Mouse (Mus musculus) heart, adult 11 months (tissue): ENCODE data around the gene Marf1.
"Not testable (repeated sequence)": the region's sequence is repeated elsewhere in the genome, so short reads cannot be mapped to it uniquely, and the experiment has no call there.

Experiments
- DNase-seq: peaks from one replicate; pipeline ENCODE4 v3.0.0; 2022

The Marf1 gene

DNA sequence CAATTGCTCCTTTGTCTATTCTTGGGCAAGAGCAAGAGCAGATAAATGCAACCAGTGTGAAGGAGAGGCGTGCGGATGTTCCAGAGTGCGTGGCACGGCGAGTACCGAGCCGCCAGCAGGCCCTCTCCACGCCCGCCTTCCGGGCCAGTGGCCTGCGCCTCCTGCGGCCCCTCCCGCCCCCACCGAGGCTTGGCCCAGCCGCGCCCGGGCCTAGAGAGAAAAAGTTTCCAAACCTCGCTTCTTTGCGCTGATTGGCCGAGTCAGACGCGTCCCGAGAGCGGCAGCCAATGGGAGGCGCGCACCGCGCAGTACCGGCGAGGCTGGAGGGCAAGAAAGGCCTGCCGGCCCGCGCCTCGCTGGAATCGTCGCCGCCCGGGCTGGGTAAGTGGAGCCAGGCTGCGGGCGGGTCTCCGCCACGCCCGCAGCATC lies at the start of gene Marf1, which contains the start of gene Nde1:
Gene Marf1 (minus strand): TSS at position 364 of the 429 bp plus-strand sequence.
Gene Nde1 (plus strand): TSS at position 288 of the 429 bp plus-strand sequence.
- DNase-seq, result peak; percentile 100

DNA sequence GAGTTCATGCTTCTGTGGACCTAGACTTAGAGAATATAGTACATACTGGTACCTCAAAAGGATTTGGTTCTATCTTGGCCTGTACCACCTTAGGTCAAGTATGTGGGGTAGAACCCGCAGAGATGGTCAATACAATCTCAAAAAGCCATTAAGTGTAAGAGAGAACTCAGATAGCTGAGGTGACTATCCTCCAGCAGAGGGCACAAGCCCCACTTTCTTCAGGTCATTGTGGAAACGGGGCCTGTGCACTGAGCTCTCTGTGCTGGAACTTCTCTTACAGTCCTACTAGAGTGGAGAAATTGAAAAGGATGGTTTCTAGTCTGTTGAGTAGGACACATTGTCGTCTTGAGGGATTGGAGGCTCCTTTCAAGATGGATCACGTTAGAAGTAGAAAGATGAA lies 35.6 kb upstream of the Marf1 start:
- no peak for DNase-seq

DNA sequence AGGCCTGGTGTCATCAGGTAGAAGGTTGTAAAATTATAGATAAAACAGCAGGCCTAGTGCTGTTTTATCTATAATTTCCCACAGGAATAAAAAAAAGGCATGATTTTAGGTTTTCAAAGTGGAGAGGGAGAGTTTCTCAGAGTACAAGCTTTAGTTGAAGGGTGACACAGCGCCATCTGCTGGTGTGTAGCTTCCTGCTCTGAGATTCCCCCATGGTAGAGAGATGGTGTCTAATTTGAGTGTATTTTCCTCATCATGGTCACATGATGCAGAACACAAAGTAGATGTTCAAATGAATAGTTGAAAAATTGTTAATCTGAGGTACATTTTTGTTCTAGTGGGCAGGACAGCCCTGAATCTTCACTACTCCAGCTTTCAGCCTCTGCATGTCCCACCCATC lies 32.3 kb upstream of the Marf1 start:
- DNase-seq, result peak; percentile 92

DNA sequence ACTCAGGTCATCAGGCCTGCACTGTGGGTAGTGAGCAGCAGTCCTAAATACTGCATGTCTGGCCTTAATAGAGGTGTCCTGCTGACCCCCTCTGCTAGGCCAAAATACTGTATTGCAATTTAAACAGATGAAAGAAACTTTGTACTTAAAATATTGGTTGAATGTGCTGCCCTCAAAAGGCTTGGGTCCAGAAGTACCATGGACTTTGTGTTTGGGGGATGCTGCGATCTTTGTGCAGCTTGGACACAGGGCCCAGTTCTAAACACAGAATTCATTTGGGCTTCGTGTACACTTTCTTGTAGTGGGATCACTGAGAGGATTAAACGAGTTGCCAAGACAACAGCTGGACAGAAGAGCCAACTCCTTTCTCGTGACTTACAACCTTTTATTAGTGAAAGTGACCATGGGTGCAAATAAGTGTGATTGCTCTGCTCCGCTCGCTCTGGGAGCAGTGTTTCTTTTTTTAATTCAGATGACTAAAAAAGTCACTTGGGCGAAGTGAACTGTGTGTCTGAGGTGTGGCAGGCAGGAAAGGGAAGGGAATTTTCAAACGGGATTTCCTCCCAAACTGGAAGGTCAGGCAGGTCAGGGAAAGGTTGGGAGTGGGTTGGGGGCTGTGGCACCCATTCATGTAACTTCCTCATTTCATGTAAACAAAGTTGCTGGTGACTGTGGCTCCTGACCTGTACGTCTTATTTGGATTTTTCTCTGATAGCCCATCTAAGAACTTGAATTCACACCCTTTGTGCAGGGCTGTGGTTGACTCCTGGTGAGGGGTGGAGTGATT lies 31.2 kb upstream of the Marf1 start:
- DNase-seq, result peak; percentile 92

DNA sequence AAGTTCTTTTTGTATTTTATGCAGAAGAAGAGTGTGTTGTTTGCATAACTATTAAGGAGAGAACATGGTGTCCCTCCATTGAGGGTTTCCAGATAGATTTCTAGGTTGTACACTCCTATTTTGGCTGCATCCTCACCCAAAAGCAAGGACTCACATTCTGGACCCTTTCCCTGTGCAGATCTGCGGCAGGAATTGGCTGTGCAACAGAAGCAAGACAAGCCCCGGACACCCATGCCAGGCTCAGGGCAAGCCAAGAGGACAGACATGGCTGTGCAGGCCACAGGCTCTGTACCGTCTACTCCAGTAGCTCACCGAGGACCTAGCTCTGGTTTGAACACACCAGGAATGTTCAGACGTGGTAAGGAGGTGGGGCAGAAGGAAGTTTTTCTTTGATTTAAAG lies 22.4 kb upstream of the Marf1 start:
- DNase-seq, result no peak

DNA sequence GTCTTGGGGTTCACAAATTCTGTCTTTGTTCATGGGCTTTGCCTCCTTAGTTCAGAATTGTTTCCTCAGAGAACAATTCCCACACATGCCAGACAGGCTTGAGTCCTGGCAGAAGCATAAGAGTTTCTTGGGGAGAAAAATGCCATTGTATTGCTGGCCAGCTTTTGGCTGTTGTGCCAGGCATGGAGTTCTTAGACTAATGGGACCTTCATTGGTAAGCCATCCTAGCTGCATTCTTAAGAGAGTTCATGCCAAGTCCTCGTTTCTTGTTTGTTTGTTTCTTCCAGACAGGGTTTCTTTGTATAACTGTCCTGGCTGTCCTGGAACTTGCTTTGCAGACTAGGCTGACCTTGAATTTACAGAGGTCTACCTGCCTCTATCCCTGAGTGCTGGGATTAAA lies 20.7 kb upstream of the Marf1 start:
- no peak for DNase-seq

DNA sequence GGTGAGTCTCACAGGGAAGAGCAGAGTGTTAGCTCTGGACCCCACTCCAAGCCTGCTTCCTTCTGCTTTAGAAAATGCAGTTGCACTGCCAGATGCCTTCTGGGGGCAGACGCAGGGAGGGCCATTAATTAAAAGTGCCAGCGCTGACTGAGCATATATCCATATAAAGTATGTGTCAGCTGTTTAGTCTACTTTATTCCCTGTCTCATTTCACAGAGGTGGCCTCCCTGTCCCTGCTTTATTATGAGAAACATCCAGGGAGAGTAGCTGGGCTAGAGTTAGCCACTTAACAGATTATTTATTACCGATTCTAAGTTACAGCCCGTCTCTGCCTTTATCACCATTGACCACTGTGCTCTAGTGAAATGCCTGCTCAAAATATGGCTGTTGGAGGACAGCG lies 19.2 kb upstream of the Marf1 start:
- DNase-seq, result no peak

DNA sequence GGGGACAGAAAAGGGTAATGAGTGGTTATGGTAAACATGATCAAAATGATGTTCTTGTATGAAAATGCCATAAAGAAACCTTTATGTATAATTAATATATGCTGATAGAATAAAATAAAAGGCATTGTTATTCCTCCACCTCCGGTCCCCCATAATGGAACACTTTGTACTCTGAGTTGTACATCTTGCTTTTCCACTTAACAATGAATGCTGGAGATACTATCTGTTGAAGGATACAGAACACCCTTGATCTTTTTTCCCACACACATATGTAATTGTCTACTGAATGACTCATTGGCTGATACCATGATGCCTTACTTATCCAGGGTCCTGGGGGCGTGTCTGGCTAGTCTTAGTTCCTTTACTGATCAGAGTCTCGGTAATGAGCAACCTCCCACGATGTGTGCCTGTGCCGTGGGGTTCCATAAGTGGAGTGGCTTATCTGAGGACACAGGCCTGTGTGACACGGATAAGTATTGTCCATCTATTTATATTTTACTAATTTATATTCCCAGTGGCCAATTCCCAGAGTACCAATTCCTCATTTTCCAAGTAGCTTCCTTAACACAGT lies 17.1 kb upstream of the Marf1 start:
- DNase-seq, result no peak

DNA sequence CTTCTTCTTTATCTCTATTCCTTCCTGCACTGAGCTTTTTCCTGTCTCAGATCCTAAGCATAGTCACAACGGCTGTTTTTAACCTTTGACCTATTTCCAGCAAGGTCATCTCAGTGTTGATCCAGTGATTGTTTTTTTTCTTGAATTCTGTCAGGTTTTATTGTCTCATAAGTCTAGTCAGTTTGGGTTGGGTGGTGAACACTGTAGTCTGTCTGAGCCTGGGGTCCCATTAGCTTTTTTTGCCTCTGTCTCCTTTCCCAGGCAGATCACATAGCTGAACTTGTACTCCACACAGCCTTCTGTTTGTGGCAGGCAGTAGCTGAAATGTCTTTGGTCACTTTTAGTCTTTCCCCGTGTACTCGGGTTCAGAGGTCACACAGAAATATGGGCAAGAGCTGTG lies 14.9 kb upstream of the Marf1 start:
- no peak for DNase-seq

DNA sequence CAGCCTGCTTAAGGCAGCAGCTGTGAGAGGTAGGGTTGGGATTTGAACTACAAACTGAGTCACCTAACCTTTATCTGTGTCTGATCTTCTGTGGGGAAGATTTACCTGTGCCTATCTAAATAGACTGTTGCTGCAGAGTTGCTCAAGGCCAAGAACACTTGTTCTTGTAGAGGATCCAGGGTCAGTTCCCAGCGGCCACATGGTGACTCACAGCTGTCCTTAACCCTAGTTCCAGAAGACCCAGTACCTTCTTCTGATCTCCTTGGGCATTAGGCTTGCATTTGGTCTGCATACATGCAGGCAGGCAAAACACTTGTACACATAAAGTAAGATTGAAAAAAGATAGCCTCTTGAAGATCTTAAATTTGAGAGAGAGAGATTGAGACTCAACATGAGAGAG lies 6.6 kb upstream of the Marf1 start:
- no peak for DNase-seq

DNA sequence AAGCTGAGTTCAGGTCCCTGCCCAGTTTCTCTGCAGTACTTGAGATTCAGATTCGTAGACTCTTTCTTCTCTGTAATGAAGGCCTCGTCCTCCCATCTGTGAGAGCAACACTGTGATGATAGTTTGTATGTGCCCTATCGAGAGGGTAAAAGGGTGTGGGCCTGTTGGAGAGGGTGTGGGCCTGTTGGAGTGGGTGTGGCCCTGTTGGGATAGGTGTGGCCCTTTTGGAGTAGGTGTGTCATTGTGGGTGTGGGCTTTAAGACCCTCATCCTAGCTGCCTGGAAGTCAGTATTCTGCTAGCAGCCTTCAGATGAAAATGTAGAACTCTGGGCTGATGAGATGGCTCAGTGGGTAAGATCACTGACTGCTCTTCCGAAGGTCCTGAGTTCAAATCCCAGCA lies 3.3 kb upstream of the Marf1 start:
- peak; percentile 89 for DNase-seq

DNA sequence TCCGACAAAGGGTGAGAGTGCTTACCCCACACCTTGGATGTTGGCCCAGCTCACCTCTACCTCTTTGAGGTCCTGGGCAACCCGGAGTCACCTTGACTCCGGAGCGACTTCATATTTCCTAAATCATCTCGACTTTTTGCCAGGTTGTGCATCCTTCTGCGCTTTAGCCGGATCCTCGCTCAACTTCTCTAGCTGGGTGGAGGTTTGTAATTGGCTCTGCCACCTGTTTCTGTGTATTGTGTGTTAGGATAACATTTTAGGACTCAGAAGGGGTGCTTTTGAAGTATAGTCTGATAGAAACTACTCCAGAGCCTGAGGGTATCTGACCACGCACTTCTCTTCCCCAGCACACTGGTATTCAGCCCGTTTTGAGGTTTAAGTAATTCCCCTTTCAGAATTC lies 580 bp upstream of the Marf1 start:
- DNase-seq, result no peak

DNA sequence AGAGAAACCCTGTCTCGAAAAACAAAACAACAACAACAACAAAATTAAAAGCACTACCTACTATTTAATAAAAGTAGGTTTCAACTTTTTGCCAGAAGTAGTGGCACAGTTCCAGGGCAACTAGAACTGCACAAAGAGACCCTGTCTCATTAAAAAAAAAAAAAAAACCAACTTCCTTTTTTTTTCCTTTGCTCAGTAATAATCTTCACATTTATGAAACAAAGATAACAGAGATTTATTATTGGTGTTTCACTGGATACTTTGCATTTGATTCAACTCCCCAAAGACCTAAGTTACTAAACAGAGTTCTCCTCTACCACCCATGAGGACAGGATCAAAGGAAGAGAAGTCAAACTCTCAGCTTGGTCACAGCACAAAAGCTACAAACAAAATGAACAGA lies 2.2 kb downstream of the Marf1 start:
- DNase-seq, result no peak

DNA sequence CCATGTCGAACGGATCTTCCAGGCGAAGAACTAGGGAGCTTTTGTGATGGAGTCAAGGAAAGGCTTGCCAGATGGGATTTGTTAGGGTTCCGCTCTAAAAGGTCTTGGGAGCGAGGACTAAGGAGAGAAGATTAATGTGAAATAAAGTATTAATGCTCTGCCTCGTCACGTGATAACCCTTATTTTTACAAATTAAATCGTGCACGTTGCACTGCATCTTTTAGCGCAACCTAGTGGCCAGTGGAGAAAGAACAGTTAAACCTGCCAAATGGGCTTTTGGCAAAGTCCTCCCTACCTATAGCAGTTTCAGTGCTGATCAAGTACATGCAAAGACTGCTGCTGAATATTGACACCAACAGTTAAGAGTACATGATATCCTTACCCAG lies 3.4 kb downstream of the Marf1 start:
- no peak for DNase-seq

DNA sequence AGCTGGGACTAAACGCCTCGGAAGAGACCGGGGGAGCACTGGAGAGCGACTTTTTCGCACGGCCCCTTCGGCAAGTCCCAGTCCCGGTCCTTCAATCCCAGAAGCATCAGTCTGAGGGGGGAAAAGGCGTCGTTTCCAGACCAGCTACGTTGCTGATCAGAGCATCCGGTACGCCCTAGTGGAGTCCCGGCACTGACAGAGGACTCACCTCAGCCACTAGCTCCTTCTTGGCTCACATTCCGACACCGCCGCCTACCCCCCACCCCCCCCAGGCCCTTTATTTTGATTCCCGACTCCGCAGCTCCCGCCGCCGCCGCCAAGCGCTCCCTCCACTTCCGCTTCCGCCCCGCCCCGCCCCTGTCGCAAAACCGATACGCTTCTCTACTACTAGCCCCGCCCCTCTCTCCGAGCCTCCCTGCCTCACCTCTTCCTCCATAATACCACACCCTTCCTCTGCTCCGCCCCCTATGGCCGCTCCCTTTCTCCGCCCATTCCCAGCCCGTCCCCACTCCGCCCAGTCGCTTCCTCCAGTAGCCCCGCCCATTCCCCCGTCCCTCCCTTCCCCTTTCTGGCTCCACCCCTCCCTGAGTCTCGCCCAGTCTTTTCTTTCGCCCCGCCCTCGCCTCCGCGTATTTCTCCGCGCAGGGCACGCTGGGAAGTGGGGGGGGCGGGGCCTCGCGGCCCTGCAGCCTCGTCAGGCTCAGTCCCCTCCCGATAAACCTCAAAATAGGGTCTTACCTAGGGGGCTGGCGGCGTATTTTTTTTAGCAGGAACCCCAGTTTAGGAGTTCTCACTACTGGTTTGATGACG lies 4.0 kb downstream of the Marf1 start:
- peak; percentile 100 for DNase-seq

DNA sequence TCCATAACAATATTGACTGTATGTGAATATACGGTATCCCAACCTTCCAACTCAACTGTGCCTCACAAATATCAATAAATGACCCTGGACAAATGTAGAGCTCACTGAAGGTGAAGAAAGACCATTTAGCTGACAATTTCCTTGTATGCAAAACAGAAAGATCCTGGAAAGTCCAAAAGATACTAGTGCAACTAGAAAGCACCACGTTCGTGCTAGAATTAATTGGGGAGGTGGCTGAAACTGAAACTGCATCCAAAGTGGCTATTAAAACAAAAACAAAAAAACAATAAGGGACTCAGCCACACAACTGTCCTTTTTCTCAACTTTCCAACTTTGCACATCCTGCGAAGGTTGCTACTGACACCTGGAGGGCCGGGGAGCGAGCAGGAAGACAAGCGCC lies 4.6 kb downstream of the Marf1 start:
- DNase-seq, result no peak

DNA sequence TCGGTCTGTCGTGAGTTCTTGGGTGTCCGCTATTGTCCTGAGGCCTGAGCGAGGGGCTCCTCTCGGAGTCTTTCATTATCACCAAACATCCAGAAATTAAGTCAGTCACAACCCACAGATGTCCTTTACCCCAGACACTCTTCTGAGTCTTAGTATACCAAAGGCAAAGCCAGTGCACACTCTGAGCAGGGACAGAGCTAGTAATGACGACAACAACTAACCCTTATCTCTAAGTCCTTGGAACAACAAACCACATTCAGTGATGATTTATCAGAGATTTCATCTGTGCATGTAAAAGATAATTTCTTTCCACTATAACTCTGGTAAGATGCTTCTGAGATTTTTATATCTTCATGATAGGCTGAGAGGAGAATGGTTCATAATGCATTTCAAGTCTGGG lies 6.8 kb downstream of the Marf1 start:
- DNase-seq, result no peak

DNA sequence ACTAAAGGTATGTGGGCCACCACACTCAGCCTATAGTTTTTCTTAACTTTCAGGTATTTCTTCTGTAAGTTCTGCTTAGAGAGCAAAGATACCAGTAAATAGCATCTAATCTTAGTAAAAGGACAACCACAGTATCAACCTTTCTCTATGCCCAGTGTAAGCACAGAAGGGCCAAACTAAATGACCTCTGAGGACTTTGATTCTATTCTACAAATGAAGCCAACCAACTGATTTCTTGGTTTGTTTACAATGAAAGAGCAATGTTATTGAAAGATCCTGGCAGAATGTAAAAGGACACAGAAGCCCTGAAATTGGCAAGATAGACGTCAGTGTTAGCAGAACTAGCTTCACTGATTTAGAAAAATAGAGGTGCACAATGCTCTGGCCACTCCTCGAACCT lies 7.5 kb downstream of the Marf1 start:
- DNase-seq, result not testable (repeated sequence)

DNA sequence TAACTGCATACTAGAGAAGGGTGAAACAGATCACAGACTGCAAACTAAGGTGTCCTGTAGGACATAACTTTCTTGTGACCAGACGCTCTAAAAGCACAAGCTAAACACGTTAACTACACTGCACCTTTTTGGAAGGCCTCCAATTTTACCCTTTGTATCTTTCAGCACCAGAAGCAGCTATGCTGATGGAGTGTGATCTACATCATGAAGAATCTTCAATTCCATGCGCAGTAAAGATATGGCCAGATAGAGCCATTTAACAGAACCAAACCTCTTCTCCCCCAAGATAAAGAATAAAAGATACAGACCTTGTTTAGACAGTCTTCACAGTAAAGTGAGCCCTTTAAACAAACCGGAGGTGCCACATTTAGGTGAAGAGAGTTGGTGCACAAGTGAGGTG lies 11.4 kb downstream of the Marf1 start:
- DNase-seq, result no peak

DNA sequence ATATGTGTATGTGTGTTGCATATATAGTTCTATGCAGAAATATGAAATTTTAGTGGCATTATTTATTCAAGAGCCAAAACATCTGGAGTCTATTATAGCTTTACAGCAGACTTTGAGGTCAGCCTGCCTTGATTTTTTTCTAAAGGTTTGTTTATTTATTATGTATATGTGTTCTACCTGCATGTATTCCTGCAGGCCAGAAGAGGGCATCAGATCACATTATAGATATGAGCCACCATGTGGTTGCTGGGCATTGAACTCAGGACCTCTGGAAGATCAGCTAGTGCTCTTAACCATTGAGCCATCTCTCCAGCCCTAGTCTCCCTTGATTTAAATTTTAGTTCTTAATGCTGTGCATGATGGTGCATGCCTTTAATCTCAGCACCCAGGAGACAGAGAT lies 15.4 kb downstream of the Marf1 start:
- no peak for DNase-seq

DNA sequence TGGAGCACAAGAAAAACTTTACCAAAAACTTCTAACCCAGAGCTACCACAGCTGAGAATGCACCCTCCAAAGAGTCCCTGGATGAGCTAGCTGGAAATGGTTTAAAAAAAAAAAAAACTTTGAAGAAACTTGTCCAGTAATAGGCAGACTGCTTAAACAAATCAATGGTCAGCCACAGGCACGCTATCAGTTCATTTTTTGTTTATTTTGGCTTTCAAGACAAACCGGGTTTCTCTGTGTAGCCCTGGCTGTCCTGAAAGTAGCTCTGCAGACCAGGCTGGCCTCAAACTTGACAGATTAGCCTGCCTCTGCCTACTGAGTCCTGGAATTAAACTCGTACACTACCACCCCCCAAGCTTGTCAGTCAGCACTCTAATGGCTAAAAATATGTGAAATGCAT lies 19.9 kb downstream of the Marf1 start:
- no peak for DNase-seq

DNA sequence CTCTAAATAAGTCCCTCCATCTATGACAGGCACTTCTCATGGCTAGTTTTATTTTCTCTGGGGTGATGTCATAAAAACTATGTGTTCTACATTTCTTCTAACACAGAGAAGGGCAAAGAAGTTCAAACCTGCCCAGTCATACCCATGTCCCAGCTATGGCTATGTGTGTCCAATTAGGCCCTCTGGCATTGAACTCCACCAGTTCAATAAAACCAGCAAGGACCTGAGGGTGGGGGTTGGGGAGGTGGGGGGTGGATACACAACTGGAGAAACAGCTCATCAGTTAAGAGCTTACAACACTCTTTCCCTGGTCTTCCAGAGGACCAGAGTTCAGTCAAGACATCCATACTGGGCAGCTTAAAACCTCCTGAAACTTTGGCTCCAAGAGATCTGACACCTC lies 24.0 kb downstream of the Marf1 start:
- no peak for DNase-seq

DNA sequence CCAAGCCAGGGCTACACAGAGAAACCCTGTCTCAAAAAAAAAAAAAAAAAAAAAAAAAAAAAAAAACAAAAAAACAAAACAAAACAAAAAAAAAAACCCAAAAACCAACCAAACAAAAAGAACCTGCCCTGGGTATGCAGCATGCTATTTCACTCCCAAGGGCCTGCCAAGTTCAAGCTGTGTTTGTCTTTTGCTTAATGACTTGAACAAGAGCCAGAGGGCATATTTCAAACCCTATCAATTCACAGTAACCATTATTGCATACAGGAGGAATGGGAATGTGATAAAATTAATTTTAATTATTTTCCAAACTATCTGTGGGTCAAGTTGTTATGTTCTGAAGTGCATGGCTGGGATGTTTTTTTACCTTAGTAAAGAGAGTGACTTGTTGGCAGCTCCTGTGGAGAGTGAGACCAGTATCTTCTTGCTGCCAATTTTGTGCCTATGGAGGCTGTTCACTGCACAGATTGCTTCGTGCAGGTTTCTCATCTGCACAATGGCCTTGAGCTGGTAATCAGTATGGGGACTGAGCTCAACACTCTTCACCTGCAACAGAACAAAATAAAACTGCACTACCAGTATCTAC lies 25.1 kb downstream of the Marf1 start:
- no peak for DNase-seq

DNA sequence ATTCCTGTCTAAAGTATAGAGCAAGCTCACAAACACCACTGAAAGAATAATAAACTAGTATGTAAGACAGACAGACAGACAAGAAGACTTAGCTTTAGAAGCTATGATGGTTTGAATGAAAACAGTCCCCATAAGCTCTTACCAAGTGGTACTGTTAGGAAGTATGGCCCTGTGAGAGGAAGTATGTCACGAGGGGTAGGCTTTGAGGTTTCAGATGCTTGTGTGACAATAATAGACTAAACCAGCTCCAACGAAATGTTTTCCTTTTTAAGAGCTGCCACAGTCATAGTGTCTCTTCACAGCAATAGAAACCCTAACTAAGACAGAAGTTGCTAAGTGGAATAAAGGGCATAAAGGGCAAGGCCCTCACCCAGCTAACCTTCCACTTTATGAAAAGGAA lies 28.1 kb downstream of the Marf1 start:
- DNase-seq, result no peak
